Mouse (Mus musculus) kidney, postnatal 4 days (tissue): ENCODE measurements around the gene D17Wsu92e.

Source experiments
- DNase-seq, 2 experiments: peaks; one replicate each; pipeline ENCODE4 v3.0.0; 2021; ENCODE audit warnings: mixed read lengths in 2 of 2

Gene D17Wsu92e

DNA sequence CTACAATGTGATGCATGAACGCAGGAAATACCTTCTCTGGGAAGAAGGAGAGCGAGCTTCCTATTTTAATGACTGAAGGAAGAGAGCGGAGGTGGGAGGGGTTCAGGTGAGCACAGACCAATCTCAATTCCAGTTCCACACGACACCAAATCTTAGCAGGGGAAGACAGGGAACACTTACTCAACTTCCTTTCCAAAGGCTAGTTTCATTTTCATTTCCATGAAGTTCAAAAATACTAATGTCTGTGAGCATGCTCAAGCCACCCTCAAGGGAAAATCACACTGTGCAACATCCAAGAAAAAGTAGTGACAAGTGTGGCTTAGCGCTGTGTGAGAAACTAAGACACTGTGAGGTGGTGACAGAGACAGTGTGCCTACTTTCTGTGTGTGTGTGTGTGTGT is 30.4 kb downstream of the D17Wsu92e start:
- no peak for DNase-seq

GRCm38 (mm10) chr17:27788456-27789172 is 31.8 kb downstream of the D17Wsu92e start:
- no peak for DNase-seq

GRCm38 (mm10) chr17:27783567-27783966 is 36.9 kb downstream of the D17Wsu92e start:
- DNase-seq, result no peak

- no peak for DNase-seq
Observed at GRCm38 (mm10) chr17:27781059-27781687, 39.3 kb downstream of the D17Wsu92e start.

DNA sequence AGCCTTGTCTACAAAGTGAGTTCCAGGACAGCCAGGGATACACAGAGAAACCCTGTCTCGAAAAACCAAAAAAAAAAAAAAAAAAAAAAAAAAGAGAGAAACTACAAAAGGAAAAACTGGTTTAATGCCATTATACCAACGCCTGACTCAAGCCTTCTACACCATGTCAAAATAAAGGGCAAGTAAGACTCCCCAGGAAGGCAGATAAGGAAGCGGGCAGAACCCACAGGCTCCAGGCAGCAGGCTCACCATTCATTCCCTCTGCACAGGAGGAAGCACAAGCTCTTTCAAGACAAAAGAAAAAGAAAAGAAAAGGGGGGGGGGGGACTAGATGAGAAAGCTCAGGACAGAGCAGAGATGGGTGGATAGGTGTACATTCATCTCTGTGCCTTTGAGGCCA is 40.7 kb downstream of the D17Wsu92e start:
- DNase-seq, result no peak

DNA sequence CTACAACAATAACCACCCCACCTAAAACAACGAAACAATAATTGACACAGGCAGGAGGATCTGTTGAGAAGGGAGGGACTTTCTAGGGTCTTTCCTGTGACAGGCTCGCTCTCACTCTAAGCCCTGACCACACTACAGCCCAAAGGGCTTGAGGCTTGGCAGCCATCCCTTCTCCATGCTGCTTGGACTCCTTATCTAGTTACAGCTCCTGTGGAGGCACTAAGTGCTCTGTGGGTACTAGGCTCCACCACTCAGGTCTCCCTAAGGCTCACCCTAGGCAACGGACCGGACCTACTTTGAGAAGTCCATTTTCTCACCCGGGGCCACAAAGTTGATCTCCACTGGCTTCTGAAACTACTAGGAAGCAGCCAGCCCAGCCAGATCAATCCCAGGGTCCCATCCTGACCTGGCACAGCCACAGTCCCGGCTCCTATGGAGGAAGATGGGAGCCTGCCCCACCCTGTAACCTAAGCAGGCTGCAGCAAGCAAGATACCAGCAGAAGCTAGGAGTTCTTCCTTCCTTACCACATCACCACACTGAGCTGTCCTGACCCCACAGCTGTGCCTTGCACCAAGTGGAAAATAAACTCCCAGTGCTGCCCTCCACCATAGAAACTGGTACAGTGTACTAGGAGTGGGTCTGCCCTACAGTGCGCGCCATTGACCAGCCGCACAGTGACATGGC is 41.6 kb downstream of the D17Wsu92e start:
- DNase-seq, result no peak

DNA sequence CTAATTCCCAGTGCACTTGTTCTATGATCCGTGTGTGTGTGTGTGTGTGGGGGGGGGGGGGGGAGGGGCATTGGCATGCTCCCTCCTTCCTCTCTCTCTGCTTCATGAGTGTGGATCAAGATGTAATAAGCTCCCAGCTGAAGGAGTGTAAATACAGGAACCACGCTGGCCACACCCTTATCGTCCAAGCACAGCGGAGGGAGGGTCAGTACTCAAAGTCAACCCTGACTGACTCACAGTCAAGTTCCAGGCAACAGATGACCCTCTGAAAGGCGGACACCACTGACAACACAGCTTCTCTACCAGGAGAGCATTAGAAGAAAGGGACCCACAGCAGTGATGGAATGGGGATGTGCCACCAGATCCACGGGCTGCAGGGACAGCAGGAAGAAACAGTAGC is 42.6 kb downstream of the D17Wsu92e start:
- no peak for DNase-seq

GRCm38 (mm10) chr17:27774198-27774597 is 46.2 kb downstream of the D17Wsu92e start:
- no peak for DNase-seq

DNA sequence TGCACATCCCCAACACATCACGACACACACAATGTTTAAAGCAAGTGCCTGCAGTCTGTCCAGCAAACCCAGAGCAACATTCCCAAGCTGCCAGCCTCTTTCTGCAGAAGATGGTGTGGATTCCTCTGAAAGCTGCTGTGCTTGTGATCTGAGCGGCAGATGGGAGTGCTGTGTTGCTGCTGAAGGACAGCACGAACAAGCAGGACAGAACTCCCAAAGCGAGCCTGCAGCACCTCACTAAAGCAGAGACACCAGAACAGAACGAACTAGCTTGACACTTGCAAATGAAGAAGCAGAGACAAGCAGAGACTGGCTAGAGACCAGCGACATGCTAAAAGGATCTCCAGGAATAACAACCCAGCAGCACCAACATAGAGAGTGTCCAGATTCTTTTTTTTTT is 48.8 kb downstream of the D17Wsu92e start:
- DNase-seq, result no peak

DNA sequence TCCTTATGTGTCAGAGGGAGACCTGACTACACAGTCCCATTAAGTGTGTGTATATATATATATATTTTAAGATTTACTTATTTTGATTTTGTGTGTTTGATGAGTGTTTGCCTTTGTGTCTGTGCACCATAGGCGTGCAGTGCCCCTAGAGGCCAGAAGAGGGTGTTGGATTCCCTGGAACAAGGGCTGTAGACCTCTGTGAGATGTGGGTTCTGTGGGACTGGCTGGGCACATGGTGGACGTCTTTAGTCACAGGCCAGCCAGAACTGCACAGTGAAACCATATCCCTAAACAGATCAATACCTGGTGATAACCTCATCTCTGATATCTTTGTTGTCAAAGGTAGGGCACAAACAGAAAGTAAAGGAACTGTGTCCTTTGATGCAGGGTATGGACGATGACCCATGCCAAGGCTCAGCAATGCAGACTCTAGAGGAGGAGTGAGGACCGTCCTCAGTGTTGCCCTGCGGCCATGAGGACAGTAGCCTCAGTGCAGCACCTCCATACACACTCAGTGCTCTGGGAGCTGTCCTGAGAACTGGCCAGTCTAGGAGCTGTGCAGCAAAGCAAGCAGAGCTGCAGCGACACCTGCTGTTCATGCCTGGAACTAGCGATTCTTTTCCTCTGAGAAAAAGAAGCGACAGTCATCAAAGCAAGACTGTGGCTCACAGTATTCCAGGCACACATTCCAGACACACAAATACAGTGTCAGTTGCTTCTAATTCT is 51.5 kb downstream of the D17Wsu92e start:
- peak; percentile 88 to 89 for DNase-seq

DNA sequence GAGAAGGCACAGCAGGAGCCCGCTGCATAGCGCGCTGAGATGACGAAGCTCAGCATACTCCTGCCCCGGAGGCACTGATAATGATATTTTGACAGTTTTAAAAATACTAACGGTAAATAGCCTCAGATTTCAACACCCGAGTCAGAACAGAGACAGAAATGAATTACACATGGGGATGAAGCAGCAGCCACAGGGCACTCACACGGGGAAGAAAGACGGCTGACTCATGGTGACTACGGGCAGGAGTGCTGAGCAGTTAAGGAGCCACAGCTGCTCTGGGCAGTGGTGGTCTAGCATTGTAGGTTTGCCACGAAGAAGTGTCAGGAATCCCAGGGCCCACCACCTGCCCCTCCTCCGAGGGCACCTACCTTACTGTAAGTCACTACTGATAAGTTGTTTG is 52.9 kb downstream of the D17Wsu92e start:
- no peak for DNase-seq

DNA sequence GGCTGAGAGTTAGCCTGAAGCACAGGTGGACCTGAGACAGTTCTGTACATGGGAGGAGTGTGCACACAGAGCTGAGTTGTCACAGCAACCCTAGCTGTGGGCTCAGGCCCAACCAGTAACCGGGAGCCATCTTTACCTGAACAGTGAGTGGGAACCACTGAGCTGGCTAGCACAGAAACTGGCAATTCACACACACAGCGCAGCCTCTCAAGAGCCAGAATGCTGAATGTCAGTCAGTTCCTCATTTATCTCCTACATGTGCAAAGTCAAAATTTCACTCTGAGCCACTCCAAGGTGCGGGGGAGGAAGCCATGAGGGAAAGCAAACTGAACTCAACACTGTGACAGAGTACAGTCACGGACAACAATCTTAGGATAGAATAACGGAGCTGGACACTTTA is 53.3 kb downstream of the D17Wsu92e start:
- no peak for DNase-seq

DNA sequence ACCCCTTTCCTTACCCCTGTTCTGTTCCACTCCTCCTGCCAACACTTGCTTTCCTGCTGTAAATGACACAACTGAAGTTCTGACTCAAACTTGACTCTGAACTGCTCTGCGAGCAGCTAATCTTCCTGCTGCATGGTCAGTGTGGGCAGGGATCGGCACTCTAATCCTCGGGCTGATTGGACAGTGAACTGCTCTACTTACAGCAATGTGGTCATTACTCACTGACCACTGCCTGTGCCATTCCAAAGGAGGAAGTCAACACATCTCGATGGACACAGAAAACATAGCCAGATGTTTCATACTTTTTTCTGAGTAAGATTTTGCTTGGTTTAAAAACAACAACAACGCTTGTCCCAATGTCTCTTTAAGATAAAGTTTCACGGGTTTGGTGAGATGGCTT is 55.4 kb downstream of the D17Wsu92e start:
- no peak for DNase-seq

- DNase-seq, result no peak
Observed at GRCm38 (mm10) chr17:27764453-27764852, 56.0 kb downstream of the D17Wsu92e start.

DNA sequence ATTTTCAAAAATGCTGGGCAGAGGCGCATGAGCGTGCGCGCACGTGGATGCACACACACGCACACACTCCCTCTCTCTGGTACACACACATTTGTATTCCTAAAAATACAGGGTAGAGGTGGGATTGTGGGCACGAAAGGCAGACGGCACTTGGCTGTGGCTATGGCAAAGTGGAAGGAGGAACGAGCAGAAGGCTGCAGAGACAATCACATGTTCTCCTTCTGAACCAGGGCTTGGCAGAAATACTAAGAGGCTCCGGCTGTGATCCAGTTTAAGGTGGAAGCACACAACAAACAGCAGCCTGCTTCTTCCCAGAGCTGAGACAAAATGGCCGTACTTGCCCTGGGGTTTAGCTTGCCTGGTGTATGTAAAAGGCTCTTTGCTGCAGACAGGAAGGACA is 57.6 kb downstream of the D17Wsu92e start:
- no peak for DNase-seq

DNA sequence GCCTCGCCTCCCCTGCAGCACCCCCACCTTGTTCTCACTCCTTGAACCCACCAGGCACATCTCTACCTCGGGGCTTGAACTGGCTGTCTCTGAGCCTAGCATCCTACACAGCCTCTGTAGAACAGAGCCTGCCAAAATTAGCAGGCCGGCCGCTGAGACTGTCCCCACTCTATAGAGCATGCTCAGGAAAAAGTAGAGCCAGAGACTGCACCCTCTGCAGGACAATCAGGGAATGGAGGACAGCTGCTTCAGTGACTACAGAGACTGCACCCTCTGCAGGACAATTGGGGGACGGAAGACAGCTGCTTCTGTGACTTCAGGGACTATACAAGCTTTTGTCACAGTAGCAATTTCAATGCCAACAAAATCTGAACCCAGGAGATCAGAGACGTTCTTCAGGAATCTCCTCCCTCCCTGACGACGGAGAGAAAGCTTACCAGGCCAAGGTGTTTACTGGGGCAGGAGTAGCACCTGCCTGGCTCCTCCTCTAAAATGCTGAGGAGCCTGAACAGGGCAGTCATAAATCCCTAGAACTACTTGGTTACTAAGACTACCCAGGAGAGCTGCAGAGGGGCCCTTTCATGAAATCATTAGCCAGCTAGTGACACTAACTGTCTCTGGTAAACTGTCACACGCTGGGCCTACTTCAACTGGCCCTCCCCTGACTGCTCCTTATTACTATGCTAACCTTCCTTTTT is 58.7 kb downstream of the D17Wsu92e start:
- DNase-seq, result peak; percentile 89 to 92

DNA sequence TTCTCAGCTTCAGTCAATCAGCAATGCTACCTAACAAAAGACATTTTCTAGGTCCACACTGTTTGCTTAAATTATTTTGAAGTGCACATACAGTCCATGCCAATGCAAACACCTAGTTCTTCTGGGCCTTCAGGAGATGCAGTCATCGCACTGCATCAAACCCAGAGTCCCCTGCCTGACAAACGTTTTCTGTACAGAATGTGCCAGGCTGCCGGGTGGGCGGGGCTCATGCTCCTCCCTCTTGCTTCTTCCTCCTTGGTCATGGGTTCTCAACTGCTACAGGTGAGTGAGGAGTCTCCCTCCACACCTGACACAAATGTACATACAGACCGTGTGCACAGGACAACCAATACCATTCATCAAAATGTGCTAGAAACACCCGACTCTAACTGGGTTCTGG is 60.3 kb downstream of the D17Wsu92e start:
- no peak for DNase-seq

DNA sequence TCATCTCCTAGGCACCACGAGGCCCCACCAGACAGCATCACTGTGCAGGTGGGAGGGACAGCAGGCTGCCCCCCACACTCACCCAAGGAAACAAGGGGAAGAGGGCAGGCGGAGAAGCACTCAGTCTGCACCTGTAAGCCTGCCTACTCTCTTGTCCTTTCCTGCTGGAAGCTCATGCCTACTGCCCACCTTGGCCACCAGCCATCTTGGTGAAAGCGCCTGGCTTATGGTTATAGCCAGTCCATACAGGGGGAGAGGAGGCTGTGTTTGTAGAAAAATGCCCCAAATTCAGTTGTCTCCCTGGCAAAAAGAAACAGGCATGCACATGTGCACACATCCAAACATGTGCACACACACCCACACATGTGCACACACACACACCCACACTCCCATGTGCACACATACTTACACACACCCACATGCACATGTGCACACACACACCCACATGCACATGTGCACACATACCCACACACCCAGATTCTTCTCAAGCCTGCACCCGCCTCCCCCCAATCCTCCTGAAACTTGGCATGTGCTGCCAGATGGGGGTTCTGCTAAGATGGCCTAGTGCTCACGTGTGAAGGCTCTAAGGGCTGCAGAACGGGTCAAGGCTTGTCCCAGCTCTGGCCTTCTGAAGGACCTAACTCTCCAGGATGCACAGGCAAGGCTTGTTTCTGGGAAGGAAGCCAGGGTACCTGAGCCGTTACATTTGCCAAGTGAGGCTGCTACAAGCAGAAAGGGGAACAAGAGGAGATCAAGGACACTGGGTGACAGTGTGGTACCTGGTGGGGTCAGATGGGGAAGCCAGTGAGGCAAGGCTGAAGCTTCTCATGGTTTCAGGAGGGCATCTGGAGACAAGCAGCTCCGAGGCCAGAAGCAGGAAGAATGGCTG is 68.9 kb downstream of the D17Wsu92e start:
- no peak for DNase-seq

DNA sequence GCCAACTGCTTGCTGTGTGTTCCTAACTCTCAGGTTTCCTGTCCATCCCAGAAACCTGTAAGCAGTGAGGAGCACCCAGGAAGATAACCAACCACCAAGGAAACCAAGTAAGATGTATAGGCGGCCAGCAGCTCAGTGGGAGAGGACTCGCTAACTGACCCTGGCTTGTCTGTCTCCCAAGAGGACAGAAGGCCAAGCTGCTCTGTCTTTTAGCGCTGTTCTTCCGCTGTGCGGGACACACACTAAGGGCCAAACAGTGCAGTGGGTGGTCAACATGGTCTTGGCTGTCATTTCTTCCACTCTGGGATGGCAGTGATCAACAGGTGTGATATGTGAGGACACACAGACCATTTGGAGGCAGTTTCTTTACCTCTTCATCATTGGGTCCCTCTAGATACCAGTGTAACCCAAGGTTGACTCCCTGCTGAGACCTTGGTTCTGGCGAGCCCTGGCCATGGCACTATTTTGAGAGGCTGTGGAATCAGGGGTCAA is 70.0 kb downstream of the D17Wsu92e start:
- DNase-seq, result no peak

DNA sequence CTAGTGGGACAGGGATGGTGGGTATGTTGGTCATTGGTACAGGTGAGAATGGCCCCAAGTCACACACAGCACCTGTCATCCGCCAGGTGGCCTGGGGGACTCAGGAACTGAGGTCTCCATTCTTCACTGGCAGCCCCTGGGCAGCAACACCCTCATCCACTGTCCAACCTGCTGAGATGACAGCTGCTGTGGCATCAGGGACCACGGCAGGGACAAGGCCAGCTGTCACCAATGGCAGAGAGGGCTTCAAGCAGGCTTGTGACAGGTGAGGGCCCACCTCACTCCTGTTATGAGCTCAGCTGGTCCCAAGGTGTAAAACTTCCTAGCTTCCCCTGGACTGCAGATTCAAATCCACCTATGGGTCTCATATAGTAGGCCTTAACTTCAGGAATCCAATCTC is 72.3 kb downstream of the D17Wsu92e start:
- no peak for DNase-seq

DNA sequence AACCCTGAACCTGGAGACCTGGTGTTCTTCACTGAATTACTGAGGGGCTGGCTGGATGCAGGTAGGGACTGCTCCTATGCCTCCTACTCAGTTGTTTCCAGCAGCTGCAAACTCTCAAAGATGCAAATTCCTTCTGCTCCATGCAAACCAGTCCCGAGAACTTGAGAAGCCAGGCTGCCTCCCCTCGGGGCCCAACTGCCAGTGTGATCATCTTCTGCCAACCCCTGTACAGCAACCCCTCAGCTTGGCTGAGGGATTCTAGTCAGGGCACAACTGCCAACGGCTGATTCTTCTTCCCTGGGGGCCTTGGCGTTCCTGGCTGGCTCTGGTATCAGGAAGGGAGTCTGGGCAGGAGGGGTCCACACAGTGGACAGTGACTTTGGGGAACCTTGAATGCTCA is 74.0 kb downstream of the D17Wsu92e start:
- no peak for DNase-seq

DNA sequence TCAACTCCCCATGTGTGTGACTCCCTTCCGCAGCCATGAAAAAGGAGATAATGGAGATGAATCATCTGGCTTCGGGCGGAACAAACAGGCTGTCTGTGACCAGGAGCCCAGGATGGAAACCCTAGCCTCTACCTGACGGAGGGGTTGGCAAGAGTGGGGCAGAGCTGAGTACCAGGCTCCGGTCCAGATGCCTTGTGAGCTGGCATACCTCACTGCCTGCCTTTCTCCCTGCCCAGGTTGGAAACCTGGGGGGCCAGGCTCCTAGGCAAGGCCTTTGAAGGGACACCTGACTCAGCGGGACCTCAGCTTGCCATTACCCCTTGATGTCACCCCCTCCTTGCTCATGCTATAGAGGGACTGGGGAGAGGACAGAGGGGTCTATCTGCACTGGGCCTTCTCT is 79.5 kb downstream of the D17Wsu92e start:
- DNase-seq, result no peak
